Mouse (Mus musculus): Measurements from ENCODE around the gene Pde11a.
A peak's percentile ranks its signal among the peaks of the same experiment; 100 is the strongest.

The Pde11a gene

DNA sequence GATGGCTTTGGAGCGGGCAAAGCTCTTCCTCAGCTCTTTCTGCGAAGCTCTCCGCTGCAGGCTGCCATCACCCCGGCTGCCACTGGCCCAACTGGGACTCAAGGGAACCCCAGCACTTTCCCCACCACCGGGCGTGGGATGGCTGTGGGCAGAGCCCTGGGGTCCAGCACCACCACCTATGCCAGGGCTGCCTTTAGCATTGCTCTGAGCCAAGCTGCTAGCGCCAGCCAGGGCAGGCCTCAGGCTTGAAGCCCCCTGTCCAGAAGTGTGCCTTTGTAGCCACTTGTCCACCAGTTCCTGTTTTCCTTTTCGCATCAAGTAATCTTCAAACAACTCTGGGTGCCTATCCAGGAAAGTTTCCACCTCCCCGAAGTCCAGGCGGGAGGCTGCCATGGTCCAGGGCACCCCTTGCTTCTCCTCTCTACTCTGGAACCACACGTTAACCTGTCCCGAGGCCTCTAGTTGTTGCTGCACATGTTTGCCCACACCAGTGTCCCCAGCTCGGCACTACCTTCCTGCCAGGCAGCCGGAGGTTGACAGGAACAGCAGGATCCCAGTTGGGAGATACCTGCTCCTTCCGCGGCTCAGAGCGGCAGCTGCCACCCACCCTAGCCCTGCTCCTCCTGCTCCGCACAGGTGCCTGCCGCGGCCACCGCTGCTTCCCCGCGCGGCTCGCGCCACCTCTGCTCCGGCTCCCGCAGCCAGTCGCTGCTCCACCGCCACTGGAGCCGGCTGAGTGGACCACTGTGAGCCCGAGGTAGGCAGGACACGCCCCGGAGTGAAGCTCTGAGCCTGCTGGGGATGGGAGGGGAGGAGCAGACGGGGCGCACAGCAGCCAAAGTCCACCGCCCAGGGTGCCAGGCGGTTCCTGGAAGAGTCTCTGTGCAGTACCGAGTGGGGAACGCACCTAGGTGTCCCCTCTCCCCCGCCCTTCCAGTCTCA is at the start of gene Pde11a:
Gene Pde11a (minus strand): TSS at position 560 of the 942 bp plus-strand sequence.
- no peak for DNase-seq (ENCODE audit: low spot score in 2 of 2)

DNA sequence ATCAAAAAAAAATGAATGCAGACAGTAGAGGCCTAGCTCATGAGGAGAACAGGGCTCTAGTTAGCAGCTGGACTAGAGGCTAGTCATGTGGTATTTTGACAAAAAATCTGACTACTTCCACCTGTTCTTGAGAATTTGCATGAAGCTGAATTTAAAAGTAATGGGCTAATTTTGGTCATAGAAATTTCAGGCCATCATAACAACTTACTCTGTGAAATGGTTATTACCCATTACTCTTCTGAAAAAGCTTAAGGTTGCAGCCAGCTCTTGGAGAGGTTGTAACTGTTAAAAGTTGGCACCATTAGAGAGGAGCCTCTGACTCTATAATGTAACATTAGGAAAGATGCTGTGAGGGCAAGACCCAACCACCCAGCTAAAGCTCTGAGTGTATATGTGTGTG is 48.0 kb upstream of the Pde11a start:
- no peak for DNase-seq (ENCODE audit: low spot score in 2 of 2)

DNA sequence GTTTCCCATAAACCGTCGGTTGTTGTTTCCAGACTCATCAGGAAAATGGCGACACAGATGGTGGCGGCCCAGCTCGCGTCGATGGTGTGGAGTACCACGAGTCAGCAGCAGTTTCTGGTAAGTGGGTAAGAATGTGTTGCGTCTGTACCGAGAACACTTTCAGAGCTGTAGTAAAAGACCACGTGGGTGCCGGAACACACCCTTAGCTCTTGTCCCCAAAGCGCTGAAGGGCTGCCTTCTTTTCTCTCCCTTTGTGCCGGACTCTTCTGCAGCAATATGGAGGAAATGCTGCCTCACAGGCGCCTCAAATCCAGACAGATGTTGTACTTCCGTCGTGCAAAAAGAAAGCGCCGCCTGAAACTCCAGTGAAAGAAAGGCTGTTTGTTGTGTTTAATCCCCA is 40.1 kb upstream of the Pde11a start:
- no peak for DNase-seq (ENCODE audit: low spot score in 2 of 2)

DNA sequence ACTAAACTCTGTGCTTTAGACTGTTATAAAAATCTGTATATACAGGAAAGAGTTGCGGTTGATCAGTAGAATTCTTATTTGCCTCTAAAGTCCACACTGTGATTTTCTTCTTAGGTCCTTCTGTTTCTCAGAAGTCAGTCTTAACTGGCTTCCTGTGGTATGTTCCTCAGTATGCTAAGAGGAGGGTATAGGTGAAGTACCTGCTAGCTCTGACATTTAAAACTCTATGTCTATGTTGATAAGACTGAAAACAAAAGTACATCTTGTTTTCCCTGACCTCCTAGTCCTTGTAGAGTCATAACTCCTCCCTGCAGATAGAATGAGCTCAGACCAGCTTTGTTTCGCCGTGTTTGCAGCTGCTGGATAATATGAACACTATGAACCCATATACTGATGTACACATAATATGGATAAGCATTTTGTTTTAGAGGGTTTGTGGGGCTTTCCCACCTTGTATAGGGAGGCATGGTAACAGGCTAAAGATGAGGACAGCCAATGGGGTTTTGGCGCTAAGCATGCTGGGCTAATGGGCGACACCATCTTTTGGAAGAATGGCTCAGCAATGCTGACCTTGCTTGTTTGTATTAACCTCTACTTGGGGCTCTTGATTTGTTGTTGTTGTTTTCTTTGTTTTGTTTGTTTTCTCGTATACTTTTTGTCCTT is 36.1 kb upstream of the Pde11a start:
- no peak for DNase-seq (ENCODE audit: low spot score in 2 of 2)

DNA sequence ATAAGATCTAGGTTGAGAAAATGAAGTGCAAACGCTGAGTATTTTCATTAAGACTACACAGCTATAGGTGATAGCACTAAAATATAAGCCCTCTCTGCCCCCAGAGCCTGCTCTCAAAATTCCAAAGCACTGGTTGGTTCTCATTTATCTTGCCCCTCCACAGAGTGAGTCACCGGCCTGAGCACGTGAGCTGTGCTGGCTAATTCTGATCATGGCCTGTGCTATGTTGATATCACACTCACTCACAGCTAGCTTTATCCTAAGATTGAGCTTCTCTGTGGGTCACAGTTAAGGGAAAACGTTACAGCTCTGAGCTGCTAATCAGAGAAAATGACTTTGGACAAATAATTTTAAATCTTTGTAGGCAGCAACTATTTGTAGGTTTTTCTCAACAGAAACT is 33.7 kb upstream of the Pde11a start:
- no peak for DNase-seq (ENCODE audit: low spot score in 2 of 2)

GRCm38 (mm10) chr2:76370656-76370922 is 32.0 kb upstream of the Pde11a start:
- no peak for DNase-seq (ENCODE audit: low spot score in 2 of 2)

GRCm38 (mm10) chr2:76369821-76370655 is 31.5 kb upstream of the Pde11a start, which contains the start of gene Rbm45:
Gene Rbm45, plus strand, starts transcription at chr2:76369984.
- peak; percentile 77 to 87 for DNase-seq (ENCODE audit: low spot score in 2 of 2)

DNA sequence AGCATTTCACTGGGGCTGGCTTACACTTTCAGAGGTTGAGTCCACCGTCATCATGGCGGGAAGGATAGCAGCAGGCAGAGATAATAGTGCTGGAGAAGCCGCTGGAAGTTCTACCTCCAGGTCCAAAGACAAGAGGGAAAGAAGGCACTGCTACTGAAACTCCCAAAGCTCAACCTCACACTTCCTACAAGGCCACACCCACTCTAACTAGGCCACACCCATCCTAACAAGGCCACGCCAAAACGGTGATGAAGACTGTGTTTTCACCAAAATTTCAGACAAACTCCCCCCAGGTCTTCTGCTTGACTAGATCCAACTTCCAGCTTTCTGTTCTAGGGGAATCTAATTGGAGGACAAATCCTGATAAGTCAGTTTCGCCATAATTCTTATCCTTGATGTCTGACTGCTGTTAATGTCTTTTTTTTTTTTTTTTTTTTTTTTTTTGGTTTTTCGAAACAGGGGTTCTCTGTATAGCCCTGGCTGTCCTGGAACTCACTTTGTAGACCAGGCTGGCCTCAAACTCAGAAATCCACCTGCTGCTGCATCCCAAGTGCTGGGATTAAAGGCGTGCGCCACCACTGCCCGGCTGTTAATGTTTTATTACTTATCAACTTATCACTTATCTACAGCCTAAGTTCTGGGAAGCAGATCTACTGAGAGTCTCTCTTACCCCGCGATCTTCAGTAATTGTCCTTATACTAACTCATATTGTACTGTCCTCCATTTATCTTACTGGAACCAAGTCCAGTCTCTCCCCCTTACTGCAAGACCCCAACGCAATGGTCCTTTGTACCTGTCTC is 30.5 kb upstream of the Pde11a start:
- DNase-seq (ENCODE audit: low spot score in 2 of 2), result no peak

- DNase-seq (ENCODE audit: low spot score in 2 of 2), result peak; percentile 34 to 85
These were observed 28.8 kb upstream of the Pde11a start for GRCm38 (mm10) chr2:76367188-76367922.

GRCm38 (mm10) chr2:76365811-76366210 is 27.2 kb upstream of the Pde11a start:
- DNase-seq (ENCODE audit: low spot score in 2 of 2), result no peak

- no peak for DNase-seq (ENCODE audit: low spot score in 2 of 2)
These were observed 23.5 kb upstream of the Pde11a start for GRCm38 (mm10) chr2:76362111-76362510.

- no peak for DNase-seq (ENCODE audit: low spot score in 2 of 2)
These were observed 21.7 kb upstream of the Pde11a start, which contains the start of gene Cyct for GRCm38 (mm10) chr2:76360226-76360625. Gene Cyct, minus strand, starts transcription at chr2:76360450.

DNA sequence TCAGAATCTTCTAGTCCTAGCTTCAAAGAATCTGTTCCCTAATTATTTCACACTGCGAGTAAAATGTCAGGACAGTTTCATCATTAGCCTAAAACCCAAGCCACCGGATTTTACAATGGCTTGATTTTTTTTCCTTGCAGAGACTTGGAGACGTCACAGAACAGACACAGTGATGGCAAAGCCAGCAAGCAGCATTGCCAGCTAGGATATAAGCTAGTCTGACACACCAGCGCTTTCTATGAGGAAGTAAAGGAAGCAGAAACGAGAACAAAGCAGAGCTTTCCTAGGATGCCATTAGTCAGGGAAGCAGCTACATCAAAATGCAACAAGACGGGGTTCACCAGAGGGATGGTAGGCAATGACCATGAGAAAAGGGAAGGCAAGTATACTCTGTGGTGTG is 9.3 kb upstream of the Pde11a start:
- DNase-seq (ENCODE audit: low spot score in 2 of 2), result no peak

GRCm38 (mm10) chr2:76342146-76342545 is 3.6 kb upstream of the Pde11a start:
- no peak for DNase-seq (ENCODE audit: low spot score in 2 of 2)

- no peak for DNase-seq (ENCODE audit: low spot score in 2 of 2)
These were observed 4.0 kb downstream of the Pde11a start for GRCm38 (mm10) chr2:76334596-76334995.

GRCm38 (mm10) chr2:76332161-76332805 is 6.3 kb downstream of the Pde11a start:
- DNase-seq (ENCODE audit: low spot score in 2 of 2), result no peak

GRCm38 (mm10) chr2:76330081-76330480 is 8.5 kb downstream of the Pde11a start:
- DNase-seq (ENCODE audit: low spot score in 2 of 2), result no peak

- DNase-seq (ENCODE audit: low spot score in 2 of 2), result no peak
These were observed 12.4 kb downstream of the Pde11a start for GRCm38 (mm10) chr2:76326161-76326560.

DNA sequence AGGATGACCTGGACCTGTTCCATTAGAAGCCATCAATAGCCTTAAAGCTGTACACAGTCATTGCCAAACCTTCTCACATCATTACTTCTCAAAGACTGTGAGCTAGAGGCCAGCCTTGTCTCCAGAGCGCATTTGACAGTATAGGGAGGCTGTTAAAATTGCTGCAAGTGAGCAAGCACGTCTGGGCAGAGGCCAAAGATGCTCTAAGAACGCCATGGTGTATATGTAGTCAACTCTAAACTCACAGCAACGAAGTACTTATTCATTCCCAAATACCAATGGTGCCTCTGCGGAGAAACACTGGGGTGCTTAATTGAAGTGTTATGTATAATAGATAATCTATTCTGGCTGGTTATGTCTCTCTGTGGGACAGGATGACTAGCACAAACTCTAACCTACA is 14.1 kb downstream of the Pde11a start:
- no peak for DNase-seq (ENCODE audit: low spot score in 2 of 2)

- DNase-seq (ENCODE audit: low spot score in 2 of 2), result no peak
These were observed 15.2 kb downstream of the Pde11a start for GRCm38 (mm10) chr2:76323185-76323875.
